Mouse (Mus musculus) kidney, postnatal 14 days (tissue): Measurements from ENCODE around the gene Gm28557.
"Not testable (repeated sequence)": the region's sequence is repeated elsewhere in the genome, so short reads cannot be mapped to it uniquely, and the experiment has no call there.

Experiments
- DNase-seq: peaks from one replicate; pipeline ENCODE4 v3.0.0; 2022; ENCODE audit warnings: mixed read lengths

Gm28557 gene

GRCm38 (mm10) chr13:67108194-67108820 is at the start of gene Gm28557:
Gene Gm28557 (minus strand): TSS chr13:67108604.
- DNase-seq = peak; percentile 96

GRCm38 (mm10) chr13:67128038-67128721 is 19.8 kb upstream of the Gm28557 start:
- DNase-seq = peak; percentile 86

DNA sequence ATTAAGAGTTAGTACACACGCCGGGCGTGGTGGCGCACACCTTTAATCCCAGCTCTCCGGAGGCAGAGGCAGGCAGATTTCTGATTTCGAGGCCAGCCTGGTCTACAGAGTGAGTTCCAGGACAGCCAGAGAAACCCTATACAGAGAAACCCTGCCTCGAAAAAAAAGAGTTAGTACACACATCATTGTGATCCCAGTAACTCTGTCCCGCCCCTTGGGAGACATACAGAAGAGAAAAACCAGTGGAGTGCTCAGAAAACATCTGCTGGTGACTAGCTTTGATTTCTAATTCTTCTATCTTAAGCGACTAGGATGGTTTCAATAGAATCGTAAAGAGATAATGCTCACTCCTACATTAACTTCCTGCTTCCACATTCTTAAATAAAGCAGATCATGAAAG is 19.1 kb upstream of the Gm28557 start:
- not testable (repeated sequence) for DNase-seq

DNA sequence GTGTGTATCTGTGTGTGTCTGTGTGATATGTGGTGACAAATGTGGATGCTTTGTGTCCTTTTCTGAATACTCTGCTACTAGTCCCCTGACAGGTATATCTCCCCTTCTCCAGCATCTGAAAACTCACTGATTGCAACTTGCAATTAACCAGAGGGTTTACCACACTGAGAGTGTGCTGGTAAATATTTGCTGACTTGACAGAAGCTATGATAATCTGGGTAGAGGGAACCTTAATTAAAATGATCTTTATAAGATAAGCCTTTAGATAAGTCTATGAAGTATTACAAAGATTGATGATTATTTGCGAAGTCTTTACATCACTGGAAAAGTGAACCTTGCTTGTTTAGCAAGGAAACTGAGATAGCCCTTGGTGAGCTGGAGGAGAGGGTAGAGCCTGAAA is 16.1 kb upstream of the Gm28557 start:
- DNase-seq = no peak

GRCm38 (mm10) chr13:67121360-67121759 is 13.0 kb upstream of the Gm28557 start, which contains the start of gene Zfp759:
Gene Zfp759 (plus strand): TSS chr13:67121660.
- DNase-seq = not testable (repeated sequence)

DNA sequence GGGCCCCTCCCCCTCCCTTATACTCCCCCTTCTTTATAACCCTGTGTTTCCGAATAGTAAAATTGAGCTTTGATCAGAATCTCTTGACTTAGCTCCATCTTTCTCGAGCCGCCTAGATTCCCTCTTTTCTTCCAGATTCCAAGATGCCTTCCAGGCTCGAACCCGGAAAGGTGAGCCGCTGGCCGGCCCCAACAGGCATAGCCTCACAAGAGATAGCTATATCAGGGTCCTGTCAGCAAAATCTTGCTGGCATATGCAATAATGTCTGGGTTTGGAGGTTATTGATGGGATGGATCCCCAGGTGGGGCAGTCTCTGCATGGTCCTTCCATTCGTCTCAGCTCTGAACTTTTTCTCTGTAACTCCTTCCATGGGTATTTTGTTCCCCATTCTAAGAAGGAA is 7.8 kb upstream of the Gm28557 start, which contains the start of gene Rslcan18:
TSS of gene Rslcan18 (minus strand) at position 101 of the 400 bp plus-strand sequence.
- DNase-seq = not testable (repeated sequence)

DNA sequence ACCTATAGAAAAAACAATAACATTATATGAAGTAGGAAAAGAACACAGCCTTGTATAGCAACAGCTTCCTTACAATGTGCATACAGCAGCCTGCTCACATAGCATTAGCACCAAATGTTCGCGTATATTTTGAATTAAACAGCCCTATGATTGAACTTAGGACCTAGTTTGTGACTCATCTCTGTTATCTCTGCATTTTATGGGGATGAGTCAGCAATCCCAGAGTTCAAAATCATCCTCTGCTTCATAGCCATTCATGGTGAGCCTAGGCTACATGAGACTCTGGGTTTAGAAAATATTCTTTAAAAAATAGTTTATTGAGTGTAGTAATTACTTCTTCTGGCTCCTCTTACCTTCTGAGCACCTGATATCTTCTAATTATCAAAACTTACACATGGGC is 4.9 kb upstream of the Gm28557 start:
- DNase-seq = no peak

DNA sequence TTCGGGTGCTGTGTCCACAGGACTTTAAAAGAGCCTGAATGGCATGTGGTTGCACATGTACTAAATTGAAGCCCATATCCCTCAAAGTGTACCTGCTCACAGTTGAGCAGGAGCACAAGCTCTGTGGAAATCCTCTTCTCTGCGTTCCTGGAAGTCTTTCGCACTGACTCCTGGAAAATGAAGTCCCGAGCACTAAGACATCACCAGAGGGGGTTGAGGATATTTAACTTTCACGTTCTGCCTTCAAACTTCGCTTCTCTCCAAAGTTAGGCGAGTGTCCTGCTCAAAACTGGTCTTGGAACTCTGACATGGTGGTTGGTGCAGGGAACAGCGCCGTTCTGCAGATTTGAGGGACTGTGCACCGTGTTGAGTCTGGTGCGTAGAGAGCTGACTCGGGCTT is 3.7 kb upstream of the Gm28557 start:
- DNase-seq = peak; percentile 26

- DNase-seq = no peak
These were observed 410 bp upstream of the Gm28557 start for GRCm38 (mm10) chr13:67108821-67109206.

- DNase-seq = no peak
These were observed 723 bp downstream of the Gm28557 start for GRCm38 (mm10) chr13:67107681-67108080.

GRCm38 (mm10) chr13:67097876-67098275 is 10.5 kb downstream of the Gm28557 start, which contains the start of gene Zfp708:
Gene Zfp708 (minus strand): TSS chr13:67097976.
- DNase-seq = no peak

GRCm38 (mm10) chr13:67090154-67090553 is 18.2 kb downstream of the Gm28557 start:
- DNase-seq = no peak

- no peak for DNase-seq
These were observed 26.5 kb downstream of the Gm28557 start for GRCm38 (mm10) chr13:67081946-67082345.

DNA sequence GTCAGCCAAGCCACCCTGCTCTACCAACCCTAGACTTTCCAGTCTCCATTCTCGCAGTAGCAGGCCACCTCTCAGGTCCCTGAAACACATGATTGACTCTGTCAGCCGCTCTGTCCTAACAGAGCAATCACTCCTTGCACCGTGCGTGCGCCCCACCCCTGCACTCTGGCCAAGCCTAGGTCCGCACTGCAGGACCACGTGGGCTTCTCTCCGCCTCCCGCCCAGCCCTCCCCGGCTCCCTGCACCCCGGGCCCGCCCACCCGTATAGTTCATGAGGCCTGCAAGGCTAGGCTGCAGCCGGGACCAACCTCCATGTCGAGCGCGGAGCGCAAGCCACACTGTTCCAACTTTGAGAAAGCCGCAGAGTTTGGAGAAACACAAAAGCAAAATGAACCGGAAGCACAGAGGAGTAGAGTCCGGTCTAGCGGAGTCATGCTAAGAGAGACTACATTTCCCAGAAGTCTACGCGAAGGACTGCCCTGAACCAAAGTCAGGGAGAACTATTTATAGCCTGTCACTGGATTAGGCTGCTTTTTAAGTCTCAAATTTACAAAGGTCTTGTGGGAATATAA is 27.2 kb downstream of the Gm28557 start:
- peak; percentile 89 for DNase-seq

GRCm38 (mm10) chr13:67077244-67077643 is 31.2 kb downstream of the Gm28557 start:
- no peak for DNase-seq

DNA sequence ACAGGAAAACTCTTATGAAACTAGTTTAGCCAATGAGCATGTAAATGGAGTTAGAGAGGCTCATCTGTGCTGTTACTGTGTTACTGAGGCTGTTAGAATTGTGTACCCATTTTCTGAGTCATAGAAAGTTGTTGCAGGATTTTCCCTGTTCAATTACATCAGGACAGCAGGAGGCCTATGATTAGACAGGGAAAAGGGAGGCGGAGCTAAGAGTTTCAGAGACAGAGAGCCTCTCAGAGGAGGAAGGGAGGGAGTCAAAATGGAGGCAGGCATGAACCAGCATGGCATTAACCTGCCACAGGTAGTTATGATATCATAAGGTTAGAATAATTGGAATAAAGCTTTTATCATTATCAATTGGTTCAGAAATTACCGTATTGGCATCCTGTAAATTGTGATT is 35.6 kb downstream of the Gm28557 start:
- DNase-seq = no peak

GRCm38 (mm10) chr13:67065386-67065785 is 43.0 kb downstream of the Gm28557 start:
- no peak for DNase-seq

- no peak for DNase-seq
These were observed 46.0 kb downstream of the Gm28557 start for GRCm38 (mm10) chr13:67062427-67062826.

GRCm38 (mm10) chr13:67060786-67061358 is 47.5 kb downstream of the Gm28557 start, which contains the start of gene Zfp712:
Gene Zfp712 (minus strand): TSS chr13:67061170.
- peak; percentile 96 for DNase-seq

GRCm38 (mm10) chr13:67060161-67060785 is 48.1 kb downstream of the Gm28557 start:
- DNase-seq = no peak
